Mouse (Mus musculus) lung, postnatal 25 days (tissue): ENCODE data around the gene Prox1.

Experiments
- DNase-seq: peaks from one replicate; pipeline ENCODE4 v3.0.0; 2022; ENCODE audit warnings: low spot score

Prox1 gene

DNA sequence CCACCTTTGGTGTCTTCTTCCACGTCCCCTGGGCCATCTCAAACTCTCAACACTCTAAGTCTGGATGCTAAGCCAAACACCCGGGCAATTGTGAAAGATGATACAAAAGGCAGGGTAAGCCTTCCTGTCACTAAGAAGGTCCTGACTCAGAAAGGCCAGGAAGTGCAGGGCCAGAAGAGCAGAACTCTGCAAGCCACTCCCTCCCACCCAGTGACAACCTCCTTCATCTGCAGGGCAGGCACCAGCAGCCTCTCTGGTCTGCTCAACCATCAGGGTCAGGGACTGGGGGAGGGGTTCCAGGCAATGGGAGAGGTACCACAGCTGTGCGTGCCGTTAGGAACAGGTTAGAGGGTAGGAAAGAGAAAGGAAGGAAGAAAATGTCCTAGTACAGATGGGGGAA lies 27.9 kb downstream of the Prox1 start:
- DNase-seq = no peak

DNA sequence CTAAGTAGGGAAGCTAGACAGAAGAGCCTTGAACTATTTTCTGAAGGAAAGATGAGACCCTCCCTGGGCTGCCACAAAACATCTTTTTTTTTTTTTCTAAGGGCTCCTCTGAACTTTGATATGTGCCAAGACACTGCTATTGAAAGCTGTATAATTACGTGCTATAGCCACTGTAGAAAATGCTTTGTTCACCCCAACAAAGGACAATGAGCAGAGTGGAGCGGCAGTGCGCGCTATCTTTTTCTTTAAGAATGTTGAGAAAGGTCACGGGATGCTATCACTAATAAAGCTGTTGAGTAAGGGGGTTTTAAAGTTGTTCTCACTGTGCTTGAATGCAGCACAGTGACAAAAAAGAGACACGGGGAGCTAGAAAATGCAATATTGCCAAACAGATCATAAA lies 30.0 kb downstream of the Prox1 start:
- no peak for DNase-seq

DNA sequence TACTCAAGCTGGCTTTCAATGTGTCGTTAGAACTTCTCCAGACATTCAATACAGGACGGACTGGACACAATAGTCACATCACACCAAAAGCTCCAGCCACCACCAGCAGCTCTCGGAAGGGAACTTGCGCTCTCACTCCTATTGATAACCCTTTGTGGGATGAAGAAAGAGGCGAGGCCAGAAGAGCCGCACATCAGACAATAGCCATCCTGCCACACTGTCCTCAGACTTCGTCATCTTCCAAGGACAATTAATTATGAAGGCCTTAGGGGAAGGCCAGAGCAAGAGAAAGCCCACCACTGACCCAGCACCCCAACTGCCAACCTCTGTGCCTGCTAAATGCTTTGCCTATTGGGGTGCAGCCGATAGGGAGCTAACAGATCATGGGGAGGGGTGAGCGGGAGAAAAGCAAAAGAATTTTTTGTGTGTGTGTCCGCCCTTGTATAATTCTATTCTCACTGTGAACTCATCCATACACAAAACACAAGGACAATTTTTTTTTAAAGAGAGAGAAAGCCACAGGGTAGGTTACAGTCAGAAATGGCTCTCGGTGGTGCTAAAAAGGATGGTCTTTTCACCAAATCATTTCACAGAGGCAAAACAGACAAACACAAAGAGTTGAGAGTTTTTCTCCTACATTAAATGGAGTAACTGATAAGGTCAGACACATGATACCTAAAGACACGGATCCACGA lies 30.7 kb downstream of the Prox1 start:
- no peak for DNase-seq

DNA sequence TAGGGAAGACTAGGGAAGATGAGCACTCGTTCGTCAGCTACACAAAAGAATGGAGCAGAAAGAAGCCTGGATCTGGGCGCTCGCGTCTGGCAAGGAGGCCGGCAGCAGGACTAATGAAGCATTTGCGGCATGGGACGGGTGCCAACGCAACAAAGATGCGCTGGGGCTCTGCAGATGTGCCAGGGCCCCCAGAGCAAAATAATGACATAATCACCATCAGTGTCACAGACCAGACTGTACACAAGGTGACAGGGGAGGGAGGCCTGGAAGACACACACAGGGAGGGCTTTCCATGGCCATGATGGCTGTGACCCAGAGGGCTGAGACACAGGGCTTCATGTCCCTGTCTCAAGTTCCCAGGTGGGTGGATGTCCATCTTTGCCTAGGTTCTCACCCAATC lies 32.6 kb downstream of the Prox1 start:
- DNase-seq = no peak

DNA sequence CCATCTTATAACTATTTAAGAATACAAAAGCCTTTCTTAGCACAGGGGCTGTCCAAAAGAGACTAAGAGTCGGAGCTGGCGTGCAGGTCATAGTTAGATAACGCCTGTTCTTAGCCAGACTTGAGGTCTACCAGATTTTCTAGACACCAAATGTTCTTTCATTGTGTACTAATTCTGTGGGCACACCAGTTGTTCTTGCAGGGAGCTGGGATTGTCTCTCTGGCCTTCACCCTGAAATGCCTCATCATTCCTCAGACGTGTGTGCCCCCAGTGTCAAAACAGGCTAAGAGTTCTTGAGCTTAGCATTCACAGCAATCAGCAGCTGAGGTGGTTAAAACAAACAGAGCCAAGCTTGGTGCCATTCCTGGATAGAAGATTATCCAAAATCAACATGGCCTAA lies 37.6 kb downstream of the Prox1 start:
- no peak for DNase-seq

DNA sequence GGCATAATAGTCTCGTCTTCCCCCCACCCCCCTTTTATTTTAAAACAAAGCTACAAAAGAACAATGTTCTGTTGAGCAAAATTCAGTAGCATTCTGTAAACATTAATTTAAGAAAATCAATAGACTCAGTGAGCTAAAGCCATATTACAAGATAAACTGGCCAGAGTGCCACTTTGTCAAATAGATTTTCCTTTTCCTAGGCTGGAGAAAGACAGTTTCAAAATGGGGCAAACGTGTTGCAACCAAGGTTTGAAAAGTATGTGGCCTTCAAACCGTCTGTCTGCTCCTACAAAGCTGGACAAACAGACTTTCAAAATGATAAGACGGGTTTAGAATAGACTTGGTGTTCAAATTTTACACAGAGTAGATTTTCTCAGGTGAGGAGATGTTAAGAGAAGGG lies 39.6 kb downstream of the Prox1 start:
- DNase-seq = no peak

DNA sequence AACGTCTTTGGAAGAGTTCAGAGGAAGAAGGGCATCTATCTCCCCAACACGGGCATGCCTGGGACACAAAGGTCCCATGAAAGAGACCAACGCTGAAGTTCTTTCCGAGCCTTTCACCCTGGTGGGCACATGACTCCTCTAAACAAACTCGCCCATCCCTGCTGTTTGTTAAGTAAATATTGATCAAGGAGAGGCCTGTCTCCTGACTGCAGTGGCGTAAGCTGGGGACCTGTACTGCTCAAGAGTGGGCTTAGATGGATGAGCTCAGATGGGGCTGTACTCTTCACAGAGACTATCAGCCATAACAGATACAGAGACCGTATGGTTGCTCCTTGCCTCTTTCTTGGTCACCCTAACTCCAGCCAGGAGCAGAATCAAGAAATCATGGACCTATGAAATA lies 41.0 kb downstream of the Prox1 start:
- DNase-seq = no peak

DNA sequence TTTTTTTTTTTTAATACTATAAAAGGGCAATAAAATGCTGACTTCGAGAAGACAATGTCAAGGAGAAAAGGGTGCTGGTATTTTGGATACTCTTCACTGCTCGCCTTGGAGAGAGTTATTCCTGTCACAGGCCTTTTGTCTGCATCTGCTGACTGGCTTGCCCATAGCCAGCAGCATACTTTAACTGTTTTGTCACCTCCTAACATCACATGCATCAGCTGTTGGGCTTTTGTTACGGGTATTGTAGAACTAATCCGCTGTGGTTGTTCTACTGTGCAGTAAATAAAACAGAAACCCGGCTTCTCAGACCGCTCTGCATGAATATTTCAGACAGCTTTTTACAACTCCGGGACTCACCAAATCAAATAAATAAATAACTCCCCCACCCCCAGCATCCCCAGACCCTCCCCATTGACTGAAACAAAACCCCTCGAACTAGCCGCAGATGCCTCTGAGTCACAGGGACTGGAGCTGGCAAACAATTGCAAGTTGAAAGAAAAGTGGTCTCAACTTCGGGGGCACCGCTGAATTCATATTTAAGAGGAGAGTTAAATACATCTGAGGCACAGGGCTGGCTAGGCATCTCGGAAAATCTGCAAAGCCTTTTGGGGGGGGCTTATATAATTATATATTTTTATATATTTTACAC lies 41.7 kb downstream of the Prox1 start:
- DNase-seq = no peak

DNA sequence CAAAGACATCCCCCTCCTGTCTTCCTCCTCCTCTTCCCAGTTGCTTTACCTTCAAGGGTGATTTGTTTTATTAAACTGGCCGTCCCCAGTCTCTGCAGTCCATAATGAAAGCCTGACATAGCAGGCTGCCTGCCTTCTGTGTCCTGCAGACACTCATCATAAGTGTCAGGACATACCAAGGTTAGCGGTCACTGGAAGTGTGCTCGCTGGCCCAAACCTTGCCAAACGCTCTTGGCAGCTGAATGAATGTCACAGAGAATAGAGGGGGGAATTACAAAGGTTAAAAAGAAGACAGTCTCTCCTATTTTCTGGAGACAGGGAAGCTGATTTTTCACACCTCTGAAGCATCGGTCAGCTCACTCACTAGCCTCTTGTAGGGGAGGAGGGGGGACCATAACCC lies 42.6 kb downstream of the Prox1 start:
- no peak for DNase-seq

DNA sequence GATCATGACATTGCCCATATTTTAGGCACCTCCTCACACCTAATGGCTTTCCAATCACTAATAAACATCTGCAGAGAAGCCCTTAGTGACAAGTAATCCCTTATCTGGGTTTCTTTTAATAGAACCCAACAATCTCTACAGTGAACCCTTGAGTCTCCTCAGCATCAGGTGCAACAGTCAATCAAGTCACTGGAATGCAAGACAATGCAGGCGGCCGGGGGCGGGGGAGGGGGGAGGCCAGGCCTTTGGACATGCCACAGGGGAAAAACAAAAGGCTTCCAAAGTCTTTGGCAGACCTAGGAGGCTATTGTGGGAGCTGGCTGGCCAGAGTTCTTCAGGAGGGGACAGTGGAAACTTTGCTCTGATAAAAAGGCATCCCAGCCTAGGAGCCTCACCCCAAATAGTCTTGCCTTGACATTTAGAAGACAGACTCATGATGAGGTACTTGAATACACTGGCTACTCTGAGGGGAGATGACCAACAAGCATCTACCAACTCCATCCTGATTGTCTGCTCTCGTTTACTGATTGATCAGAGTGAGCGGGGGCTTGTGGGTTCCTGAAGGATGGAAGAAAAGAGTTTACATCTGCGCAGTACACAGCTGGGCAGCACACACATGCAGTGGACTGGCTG lies 43.2 kb downstream of the Prox1 start:
- DNase-seq = no peak

DNA sequence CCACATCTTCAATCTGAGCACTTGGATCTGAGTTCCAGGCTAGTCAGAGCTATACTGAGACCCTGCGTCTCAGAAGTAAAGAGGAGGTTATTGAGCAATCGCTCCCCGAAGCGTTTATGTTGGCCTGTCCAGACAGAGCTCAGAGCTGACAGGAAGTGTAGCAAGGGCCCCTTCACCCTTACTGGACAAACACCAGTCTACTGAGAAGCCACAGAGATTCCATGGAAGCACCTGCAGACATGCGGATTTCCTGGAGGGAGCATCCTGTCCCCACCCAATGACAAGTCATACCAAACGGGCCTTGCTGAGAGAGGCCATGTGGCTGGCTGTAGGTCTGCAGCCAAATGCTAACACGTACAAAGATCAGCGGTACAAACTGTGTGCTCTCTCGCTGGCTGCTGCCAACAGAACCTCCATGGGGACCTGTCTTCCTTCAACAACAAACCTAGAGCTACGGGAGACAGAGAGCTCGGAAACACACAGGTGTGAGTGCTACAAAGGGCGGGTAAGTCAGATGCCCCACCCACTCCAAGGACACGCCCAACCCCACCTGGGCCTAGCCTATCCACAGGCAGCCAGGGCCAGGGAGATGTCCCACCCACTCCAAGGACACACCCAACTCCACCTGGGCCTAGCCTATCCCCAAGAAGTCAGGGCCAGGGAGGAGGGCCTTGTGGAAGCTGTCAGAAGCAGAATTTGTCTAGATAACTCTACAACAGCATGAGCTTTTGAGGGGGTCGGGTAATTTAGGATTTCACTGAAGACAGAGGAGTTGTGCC lies 45.4 kb downstream of the Prox1 start:
- DNase-seq = no peak

DNA sequence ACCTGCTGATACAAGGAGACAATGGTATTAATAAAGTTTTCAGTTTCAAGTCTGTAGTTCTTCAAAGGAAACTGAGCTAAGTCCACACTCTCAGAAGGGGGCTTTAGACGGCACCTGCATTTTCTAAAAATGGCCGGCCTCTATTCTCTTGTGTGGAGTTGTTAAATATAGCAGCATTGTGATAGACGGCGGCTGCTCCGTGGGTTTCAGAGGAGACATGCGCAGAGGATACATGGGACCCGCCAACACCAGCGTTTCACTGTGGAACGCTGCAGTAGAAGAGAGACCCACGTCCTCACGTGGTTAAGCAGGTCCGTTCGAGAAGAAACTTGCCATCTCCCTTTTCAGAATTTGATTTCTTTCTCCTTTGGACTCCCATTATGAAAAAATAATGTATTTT lies 47.1 kb downstream of the Prox1 start:
- no peak for DNase-seq

DNA sequence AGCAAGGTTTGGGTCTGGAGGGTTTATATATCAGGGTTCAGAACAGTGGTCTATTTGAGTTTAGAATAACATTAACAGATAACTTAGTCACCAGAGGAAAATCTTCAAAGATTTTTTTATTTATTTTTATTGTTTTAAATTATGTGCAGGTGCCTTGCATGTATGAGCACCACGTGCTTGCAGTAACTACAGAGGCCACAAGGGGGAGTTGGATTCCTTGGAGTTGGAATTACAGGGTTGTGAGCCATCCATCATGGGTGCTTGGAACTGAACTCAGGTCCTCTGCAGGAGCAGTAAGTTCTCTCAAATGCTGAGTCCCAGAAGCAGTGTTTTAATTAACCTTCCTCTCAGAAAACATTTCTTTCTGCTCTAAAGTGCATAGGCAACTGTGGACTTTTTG lies 54.5 kb downstream of the Prox1 start:
- no peak for DNase-seq

DNA sequence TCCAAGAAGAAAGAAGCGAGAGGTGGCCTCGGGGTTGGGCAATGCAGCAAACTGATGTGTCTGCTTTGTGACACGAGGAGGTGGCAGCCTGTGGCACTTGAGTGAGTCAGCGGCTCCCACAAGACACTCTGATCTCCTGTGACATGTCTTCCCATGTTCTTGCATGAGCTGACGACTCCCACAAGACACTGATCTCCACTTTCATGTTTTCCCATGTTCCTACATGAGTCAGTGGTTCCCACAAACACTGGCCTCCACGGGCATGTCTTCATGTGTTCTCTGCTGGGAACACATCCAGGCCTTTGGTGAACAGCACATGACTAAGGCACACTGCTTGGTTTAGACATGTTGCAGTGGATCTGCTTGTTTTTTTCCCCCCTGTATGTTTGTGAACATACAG lies 58.8 kb downstream of the Prox1 start:
- DNase-seq = no peak

DNA sequence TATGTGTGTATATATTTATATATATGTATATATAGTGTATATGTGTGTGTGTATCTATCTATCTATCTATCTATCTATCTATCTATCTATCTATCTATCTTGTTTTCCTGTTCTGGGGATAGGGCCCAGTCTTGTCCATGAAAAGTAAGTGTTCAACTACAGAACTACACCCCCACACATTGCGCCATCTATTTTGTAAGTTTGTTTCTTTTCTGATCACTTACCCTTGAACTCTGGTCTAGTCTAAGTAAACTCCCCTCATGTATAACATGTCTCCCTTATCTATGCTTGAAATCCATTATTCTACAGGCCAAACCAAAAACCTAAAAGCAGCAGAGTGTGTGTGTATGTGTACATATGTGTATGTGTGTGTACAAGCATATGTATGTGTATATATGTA lies 62.9 kb downstream of the Prox1 start:
- DNase-seq = no peak

DNA sequence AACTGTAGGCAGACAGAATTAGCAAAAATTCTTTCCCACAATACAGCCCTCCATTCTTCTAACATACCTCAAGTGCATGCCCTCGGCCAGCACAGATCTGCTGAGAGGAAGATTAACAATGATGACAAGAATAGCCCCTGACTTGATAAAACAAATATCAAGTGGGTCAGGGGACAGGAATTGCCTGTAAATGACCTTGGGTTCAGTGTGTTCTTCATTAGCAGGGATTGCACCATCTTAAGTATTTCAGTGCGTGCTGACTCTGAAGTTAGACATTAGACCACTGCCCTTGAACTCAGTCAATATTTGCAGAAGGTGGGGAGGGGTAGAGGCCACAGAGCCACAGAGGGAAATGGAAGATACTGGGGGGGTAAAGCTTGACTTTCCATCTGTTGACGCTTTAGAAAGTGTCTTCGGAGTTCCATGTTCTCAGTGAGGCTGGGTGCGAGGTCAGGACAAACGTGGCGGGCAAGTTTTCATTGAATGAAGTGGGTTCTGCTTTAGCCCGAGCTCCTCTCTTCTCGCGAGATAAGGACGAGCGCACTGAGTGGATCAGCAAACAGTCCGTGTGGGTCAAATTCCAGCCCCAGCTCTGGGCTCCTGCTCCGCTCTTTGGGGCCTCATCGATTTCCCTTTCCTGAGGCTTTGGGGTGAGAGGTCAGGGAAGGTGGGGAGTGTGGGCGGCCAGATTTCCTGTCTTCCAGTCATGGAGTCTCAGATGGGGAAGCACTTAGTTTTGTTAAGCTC lies 63.7 kb downstream of the Prox1 start:
- DNase-seq = no peak

DNA sequence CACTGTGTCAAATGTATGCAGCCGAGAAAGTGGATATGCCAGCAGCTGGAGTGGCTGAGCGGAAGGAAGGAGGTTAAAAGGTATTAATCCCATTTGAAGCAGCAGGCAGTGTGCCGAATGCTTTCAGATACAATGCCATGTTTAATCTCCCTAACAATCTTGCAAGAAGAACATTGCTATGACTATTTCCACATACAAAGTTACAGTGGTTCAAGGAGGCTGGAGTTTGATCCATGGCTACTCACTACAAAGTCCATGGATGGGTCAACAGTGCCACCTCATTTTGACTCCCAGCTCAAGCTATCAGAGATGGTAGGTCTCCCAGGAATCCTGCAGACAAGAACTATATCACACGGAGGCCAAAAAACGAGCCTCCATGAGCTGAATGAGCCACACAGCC lies 64.5 kb downstream of the Prox1 start:
- no peak for DNase-seq

DNA sequence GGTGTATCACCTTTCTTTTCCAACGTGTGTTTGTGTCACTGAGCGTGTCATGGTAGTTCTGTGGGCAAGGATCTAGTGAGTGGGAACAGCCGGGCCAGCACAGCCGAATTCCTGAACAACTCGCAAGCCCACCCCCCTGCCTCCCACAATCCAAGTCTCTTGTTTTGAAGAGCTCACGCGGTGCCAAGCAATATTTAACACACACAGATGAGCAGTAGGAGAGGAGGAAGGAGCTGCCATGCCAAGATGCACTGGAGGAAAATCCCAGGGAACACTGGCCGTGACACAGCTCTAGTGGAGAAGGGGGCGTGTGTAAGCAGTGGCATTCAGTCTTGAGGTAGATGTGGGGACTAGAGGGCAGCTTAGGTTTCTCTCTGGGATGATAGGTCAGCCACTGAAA lies 77.2 kb downstream of the Prox1 start:
- DNase-seq = no peak

DNA sequence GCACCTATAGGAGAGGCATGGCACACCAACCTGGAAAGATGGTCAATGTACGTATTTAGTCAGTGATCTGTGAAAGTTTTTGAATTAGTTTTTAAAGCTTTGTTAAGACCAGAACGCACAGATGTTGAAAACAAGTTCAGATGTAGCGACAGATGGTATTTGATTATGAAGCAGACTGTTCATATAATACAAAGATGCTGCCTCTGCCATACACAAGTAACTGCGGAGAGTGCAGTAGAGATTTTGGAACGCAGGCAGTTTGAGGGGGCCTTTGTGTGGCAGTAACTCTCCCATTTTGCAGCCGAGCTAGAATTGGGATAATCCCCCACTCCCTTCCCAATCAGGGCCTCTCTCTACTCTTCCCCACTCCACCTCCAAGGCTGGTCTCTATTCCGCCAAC lies 78.4 kb downstream of the Prox1 start:
- no peak for DNase-seq

DNA sequence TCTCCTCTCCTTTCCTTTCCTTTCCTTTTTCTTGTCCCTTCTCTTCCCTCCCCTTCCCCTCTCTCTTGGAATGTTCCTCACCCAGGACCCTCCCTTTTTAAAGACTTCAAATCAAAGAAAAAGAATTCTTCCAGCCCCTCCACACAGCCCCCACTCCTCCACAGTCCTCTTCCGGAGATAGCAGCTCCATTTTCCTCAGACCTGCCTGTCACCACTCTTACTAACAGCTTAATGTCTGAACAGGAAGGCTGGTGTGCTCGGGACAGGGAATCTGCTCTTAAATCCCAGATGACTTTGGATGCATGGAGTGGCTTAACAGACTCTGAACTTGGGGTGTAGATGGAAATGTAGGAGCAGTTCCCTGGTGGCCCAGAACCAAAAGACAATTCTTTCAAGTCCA lies 81.6 kb downstream of the Prox1 start:
- no peak for DNase-seq

DNA sequence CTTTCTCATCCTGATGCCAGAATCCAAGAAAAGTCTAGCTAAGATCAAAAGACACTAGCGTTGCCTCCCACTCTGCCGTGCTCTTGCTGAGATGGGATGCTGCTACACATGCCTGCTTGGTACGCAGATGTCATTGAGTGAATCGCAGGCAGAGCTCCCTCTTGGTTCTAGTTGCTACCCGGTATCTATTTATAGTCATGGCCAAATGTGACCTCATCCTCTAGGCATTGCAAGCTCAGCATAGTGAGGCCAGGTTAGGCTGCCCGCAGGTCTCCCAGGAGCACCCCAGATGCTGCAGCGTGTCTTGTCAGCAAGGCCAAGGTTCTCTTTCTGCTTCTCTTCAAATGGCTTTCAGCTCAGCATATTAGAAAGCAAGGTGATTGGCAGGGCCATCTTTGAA lies 84.8 kb downstream of the Prox1 start:
- DNase-seq = no peak

DNA sequence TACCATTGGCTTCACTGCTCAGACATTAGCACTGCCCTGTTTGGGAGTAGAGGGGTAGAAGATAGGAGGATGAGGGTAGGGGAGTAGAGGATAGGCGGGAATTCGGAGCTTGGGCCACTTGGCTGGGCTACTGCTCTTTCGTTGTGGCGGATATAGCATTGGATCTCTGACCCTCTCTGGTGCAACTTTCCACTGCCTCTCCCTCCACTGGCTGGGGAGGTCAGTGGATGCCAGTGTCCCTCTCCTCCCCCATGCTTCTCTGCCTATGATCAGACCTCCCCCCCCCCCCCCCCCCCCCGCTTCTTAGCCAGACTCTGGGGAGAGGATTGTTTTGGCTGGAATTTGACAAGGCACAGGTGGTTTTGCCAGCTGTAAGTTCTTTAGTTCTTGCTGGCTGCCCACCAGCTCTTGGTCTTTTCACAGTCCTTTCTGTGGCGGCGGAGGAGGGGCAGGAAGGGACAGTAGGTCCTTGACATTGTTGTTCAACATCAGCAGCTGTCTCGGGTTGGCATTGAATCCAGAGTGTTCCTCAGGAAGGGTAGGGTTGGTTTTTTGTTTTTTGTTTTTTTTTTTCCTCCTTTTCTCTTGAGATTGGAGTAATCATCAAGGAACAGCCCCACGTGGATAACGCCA lies 90.8 kb downstream of the Prox1 start:
- no peak for DNase-seq
